Mouse (Mus musculus) megakaryocyte, embryonic 14.5 days (primary cell): Measurements from ENCODE around the gene Ifi204. TPM values are rescaled to one million over a fixed set of nuclear protein-coding genes. Genes with fewer than 3 reads are reported as not detected.
"Not testable (repeated sequence)": the region's sequence is repeated elsewhere in the genome, so short reads cannot be mapped to it uniquely, and the experiment has no call there.

Experiments
- H3K27me3 ChIP-seq: replicated peaks from 2 replicates; pipeline ENCODE3; 2012; ENCODE audit warnings: inconsistent platforms
- H3K36me3 ChIP-seq: replicated peaks from 2 replicates; pipeline ENCODE3; 2012; ENCODE audit warnings: low read length, inconsistent platforms, mixed read lengths
- H3K4me1 ChIP-seq: 2 replicates; pipeline ENCODE4 v1.6.1; 2012; ENCODE audit warnings: inconsistent platforms
- H3K4me3 ChIP-seq: replicated peaks from 2 replicates; pipeline ENCODE3; 2012; ENCODE audit warnings: moderate library complexity, mild to moderate bottlenecking, inconsistent platforms
- H3K9me3 ChIP-seq: 2 replicates; pipeline ENCODE4 v1.6.1; 2012; ENCODE audit warnings: inconsistent platforms
- FLI1 ChIP-seq: IDR thresholded peaks from 2 replicates; pipeline ENCODE4 v1.6.1; 2012; ENCODE audit warnings: low read length, inconsistent platforms, mixed read lengths
- GATA1 ChIP-seq: IDR thresholded peaks from 3 replicates; pipeline ENCODE4 v1.6.1; 2012; ENCODE audit warnings: mixed read lengths, low read length, inconsistent platforms, borderline replicate concordance
- polyA plus RNA-seq: library from polyadenylated mRNA; stranded (reverse); fragments of >175 nt; gene quantifications from 2 replicates; pipeline ENCODE4 v1.2.3, GENCODE M21; 2012; ENCODE audit warnings: low replicate concordance; ENCODE audit not compliant: insufficient read depth

The Ifi204 gene
- 0.43 TPM in 1 of 2 replicates, not detected in the other for polyA plus RNA-seq

DNA sequence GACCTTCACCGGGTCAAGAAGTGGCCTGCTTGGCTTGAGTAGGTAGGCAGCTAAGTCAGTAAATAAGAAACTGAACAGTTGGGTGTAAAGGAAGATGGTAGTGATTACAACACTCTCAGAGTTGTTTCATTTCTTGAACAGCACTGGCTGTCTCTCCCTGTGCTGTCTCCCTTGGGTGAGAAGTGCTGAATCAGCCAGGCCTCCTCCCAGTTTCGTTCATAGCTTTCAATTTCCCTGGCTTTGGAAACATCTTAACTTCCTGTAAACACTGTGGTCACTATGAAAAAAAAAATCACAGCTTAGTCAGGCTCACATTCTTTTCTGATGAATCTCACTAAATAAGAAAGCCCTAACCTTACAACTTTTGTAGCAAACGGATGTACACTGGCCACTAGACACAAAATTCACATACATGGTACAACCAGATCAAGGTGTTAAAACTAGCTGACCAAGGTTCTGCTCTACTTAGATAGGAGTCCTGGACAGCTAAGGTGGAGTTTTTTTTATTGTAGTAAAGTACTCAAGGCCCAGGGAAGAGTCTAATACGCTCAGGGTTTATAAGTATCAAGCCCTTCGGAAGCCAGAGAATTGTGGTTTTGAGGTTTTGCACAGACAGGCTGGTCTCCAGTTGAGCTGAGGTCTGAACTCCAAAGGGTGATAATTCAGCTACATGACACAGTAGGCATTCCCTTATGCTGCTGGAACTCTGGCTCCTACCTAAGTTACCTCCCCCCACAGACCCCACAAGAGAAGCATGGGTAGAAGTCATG, at the start of gene Ifi204:
Ifi204 (minus strand) TSS at position 96 of the 770 bp plus-strand sequence.
- not testable (repeated sequence) for H3K4me3 ChIP-seq, H3K4me1 ChIP-seq, H3K27me3 ChIP-seq, H3K36me3 ChIP-seq, H3K9me3 ChIP-seq

DNA sequence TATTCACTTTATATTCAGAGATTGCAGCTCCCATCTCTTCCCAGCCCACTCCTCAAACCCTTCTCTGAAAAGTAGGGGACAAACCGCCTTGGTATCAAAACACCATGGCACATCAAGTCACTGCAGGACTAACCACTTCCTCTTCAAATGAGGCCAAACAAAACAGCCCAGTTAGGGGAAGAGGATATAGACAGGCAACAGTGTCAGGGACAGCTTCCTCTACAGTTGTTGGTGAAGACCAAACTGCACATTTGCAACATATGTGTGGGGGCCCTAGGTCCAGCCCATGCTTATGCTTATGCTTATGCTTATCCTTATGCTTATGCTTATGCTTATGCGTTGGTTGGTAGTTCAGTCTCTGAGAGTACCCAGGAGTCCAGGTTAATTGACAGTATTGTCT, 42.6 kb upstream of the Ifi204 start:
- H3K36me3 ChIP-seq, H3K4me3 ChIP-seq, H3K27me3 ChIP-seq, H3K4me1 ChIP-seq, H3K9me3 ChIP-seq: not testable (repeated sequence)

- H3K9me3 ChIP-seq, H3K4me1 ChIP-seq, H3K36me3 ChIP-seq, H3K27me3 ChIP-seq, H3K4me3 ChIP-seq: not testable (repeated sequence)
Measured at GRCm38 (mm10) chr1:173802689-173803281, 36.0 kb upstream of the Ifi204 start.

DNA sequence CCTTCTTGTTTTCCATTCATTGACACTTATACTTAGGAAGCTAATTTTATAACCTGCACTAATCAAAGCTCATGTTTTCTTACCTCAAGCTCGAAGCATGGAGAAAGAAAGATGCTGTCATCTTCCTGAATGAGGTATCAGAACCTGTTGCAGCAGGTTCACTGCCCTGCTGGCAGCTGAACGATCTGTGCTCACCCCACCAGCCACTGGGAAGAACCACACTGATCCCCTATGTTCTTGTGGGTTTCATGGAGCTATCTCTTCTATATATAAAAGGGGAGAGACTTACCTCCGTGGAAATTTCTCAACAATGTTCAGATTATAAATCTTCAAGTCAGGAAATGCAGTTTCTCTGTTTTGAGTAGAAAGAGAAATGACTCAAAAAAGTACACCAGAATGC, 35.5 kb upstream of the Ifi204 start:
- not testable (repeated sequence) for H3K27me3 ChIP-seq, H3K36me3 ChIP-seq, H3K4me1 ChIP-seq, H3K9me3 ChIP-seq
- H3K4me3 ChIP-seq: peak overlapping the region; percentile 73

- H3K4me3 ChIP-seq: peak overlapping the region; percentile 73
- H3K27me3 ChIP-seq, H3K36me3 ChIP-seq, H3K4me1 ChIP-seq, H3K9me3 ChIP-seq: not testable (repeated sequence)
Measured at GRCm38 (mm10) chr1:173801791-173802190, 35.0 kb upstream of the Ifi204 start.

DNA sequence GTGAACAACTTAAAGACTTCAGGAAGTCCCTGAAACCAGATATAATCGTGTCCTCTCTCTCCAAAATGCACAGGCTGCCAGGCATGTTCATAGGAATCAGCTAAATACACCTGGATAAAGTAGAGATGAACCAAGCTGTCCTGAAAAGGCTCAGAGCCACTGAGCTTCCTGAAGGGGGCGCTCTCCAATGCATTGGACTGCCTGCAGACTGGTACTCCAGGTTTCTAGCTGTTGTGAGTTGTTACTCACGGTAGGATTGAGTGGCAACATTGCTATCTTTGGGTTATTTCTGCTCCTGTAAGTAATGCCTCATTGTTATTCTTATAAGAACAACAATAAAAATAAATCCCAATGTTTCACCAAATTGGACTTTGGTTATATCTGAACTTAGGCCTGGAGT, 6.7 kb upstream of the Ifi204 start:
- not testable (repeated sequence) for H3K4me3 ChIP-seq, H3K9me3 ChIP-seq, H3K4me1 ChIP-seq

DNA sequence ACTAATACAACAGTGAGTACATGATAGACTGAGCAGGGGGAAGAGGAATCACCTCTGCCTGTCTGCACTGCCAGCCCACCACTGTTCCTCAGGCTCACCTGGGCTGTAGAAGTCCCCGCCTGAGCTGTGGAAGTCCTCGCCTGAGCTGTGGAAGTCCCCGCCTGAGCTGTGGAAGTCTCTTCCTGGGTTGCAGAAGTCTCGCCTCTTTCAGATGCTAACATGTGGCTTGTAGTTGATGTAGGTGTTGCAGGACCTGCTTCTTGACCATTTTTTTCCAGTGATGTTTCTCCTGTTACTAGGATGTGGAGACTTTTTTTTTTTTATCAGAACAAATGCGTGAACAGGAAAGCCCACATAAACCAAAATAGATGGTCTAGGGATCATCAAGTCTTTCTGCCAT, 6.7 kb downstream of the Ifi204 start:
- H3K36me3 ChIP-seq, H3K4me1 ChIP-seq, H3K9me3 ChIP-seq, H3K27me3 ChIP-seq, H3K4me3 ChIP-seq: not testable (repeated sequence)

More for the DNA sequence above, 6.7 kb upstream of the Ifi204 start:
- H3K36me3 ChIP-seq, H3K27me3 ChIP-seq: not testable (repeated sequence)

GRCm38 (mm10) chr1:173742262-173742661, 24.5 kb downstream of the Ifi204 start:
- TF ChIP-seq GATA1 (no peak), FLI1 (no peak)
- H3K4me1 ChIP-seq: no peaks in the 10 kb centered on the region
- no peak overlapping the region for H3K4me3 ChIP-seq
- H3K36me3 ChIP-seq: no peaks in the 10 kb centered on the region
- no peaks in the 10 kb centered on the region for H3K9me3 ChIP-seq
- no peaks in the 10 kb centered on the region for H3K27me3 ChIP-seq

GRCm38 (mm10) chr1:173741656-173742055, 25.1 kb downstream of the Ifi204 start, which contains the start of gene Ifi207:
TSS of gene Ifi207 (minus strand) at chr1:173741747.
- Histone ChIP-seq H3K27me3 (no peaks in the 10 kb centered on the region), H3K9me3 (no peaks in the 10 kb centered on the region), H3K36me3 (no peaks in the 10 kb centered on the region), H3K4me3 (peak within 1 kb of the TSS; percentile 76), H3K4me1 (no peaks in the 10 kb centered on the region)
- no peak for TF ChIP-seq FLI1
- no peak for TF ChIP-seq GATA1

DNA sequence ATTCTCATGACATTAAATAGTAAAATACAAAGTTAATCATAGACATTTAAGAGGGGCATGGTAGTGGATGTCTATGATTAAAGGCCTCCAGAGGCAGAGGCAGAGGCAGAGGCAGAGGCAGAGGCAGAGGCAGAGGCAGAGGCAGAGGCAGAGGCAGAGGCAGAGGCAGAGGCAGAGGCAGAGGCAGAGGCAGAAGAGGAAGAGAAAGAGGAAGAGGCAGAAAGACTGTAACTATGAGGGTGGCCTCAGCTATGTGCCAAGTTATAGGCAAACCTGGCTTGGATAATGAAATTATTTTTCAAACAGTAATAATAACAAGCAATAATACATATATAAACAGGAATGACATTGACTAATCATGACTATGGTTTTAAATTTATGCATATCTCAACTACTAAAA, 26.2 kb downstream of the Ifi204 start:
- Histone ChIP-seq H3K27me3 (no peaks in the 10 kb centered on the region), H3K9me3 (no peaks in the 10 kb centered on the region), H3K36me3 (no peaks in the 10 kb centered on the region), H3K4me3 (peak overlapping the region; percentile 76), H3K4me1 (no peaks in the 10 kb centered on the region)
- no peak for TF ChIP-seq FLI1
- TF ChIP-seq GATA1: no peak

DNA sequence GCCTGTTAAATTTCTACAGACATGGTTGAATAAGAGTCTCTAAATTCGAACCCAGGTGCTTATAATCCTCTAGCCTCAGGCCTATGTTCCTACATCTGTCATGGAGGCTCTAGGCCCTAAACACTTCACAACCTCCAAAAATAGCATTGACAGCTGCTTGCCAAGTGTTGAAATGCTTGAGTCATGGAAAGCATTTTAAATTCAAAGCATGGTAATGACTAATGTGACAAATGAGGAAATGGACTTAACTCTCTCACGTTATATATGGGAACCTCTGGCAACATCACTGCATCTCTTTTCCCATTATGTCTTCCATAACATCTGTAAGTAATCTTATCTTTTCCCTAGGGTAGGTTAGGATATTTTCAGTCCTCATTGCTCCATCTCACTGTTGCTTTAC, 29.8 kb downstream of the Ifi204 start:
- Histone ChIP-seq H3K4me3 (no peak overlapping the region), H3K9me3 (no peaks in the 10 kb centered on the region), H3K27me3 (no peaks in the 10 kb centered on the region), H3K4me1 (no peaks in the 10 kb centered on the region), H3K36me3 (no peaks in the 10 kb centered on the region)
- TF ChIP-seq GATA1: no peak
- TF ChIP-seq FLI1: no peak

GRCm38 (mm10) chr1:173735015-173735414, 31.7 kb downstream of the Ifi204 start:
- not testable (repeated sequence) for H3K9me3 ChIP-seq, H3K36me3 ChIP-seq, H3K4me1 ChIP-seq, H3K4me3 ChIP-seq, H3K27me3 ChIP-seq
